Mouse (Mus musculus) intestine, postnatal 0 days (tissue): Measurements from ENCODE around the gene Gstm3. TPM values are rescaled to one million over a fixed set of nuclear protein-coding genes. Genes with fewer than 3 reads are reported as not detected.
A peak's percentile ranks its signal among the peaks of the same experiment; 100 is the strongest.

Experiments
- ATAC-seq: fragments of 200-750 bp; cut with Nextera tagmentation; 2 replicates; pipeline ENCODE4 v1.8.0; 2017; ENCODE audit warnings: mild to moderate bottlenecking, moderate TSS enrichment, moderate library complexity
- H3K27ac ChIP-seq: fragments of 300-500 bp; sonication (generic); 2 replicates; pipeline ENCODE4 v1.5.1; 2014; ENCODE audit warnings: mild to moderate bottlenecking, low read depth, low read length, moderate library complexity
- H3K27me3 ChIP-seq: fragments of 300-500 bp; sonication (generic); replicated peaks from 2 replicates; pipeline ENCODE4 v1.6.1; 2014; ENCODE audit warnings: low read length, mixed read lengths; ENCODE audit not compliant: control insufficient read depth, insufficient read depth
- H3K36me3 ChIP-seq: fragments of 300-500 bp; sonication (generic); 2 replicates; pipeline ENCODE4 v1.6.1; 2014; ENCODE audit warnings: mild to moderate bottlenecking, moderate library complexity; ENCODE audit not compliant: control insufficient read depth, insufficient read depth
- H3K4me1 ChIP-seq: fragments of 300-500 bp; sonication (generic); replicated peaks from 2 replicates; pipeline ENCODE4 v1.6.1; 2014; ENCODE audit warnings: antibody characterized with exemption, low read length, mixed read lengths; ENCODE audit not compliant: control insufficient read depth, insufficient read depth
- H3K4me2 ChIP-seq: fragments of 300-500 bp; sonication (generic); replicated peaks from 2 replicates; pipeline ENCODE4 v1.6.1; 2014; ENCODE audit warnings: low read depth, mild to moderate bottlenecking, moderate library complexity
- H3K4me3 ChIP-seq: fragments of 300-500 bp; sonication (generic); 2 replicates; pipeline ENCODE4 v1.5.1; 2014; ENCODE audit warnings: low read depth, low read length
- H3K9ac ChIP-seq: fragments of 300-500 bp; sonication (generic); 2 replicates; pipeline ENCODE4 v1.6.1; 2014; ENCODE audit warnings: mild to moderate bottlenecking, low read depth, low read length
- H3K9me3 ChIP-seq: fragments of 300-500 bp; sonication (generic); 2 replicates; pipeline ENCODE4 v1.6.1; 2016; ENCODE audit warnings: mixed run types; ENCODE audit not compliant: control insufficient read depth
- CTCF ChIP-seq: sonication (generic); IDR thresholded peaks from 2 replicates; pipeline ENCODE4 v1.5.1; 2016; ENCODE audit warnings: low read depth, mild to moderate bottlenecking, control low read depth, antibody characterized with exemption, moderate library complexity
- WGBS: fragments of 180-500 bp; shearing (Covaris S2); extraction: QIAGEN DNeasy Blood & Tissue Kit; methylation state at CpG from one replicate; pipeline ENCODE4 v1.1.7; 2014; 5-methylcytosine and 5-hydroxymethylcytosine counted together
- polyA plus RNA-seq: library from polyadenylated mRNA; unstranded; fragments of >200 nt; fragmentation: Nextera tagmentation; extraction: Ambion mirVana; gene quantifications from 2 replicates; pipeline ENCODE4 v1.2.1, GENCODE M21; 2015

Gstm3 gene
- polyA plus RNA-seq, 1 experiment from 2014 or later = 60.7 TPM

DNA sequence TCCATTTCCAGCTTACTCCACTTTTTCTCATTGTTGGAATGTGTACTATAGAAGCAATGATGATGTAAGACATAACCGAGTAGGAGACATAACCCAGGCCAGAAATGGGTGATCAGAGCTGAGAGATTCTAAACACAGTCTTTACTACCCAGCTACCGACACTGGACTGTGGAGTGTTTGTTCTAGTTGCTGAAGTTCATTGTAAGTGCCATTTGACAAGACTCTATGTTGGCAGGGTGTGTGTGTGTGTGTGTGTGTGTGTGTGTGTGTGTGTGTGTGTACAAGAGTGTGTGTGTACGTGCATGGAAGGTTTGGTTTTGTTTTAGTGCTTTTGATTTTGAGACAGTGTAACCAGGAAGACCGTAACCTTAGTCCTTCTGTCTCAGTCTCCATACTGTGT is 39.4 kb downstream of the Gstm3 start:
- WGBS = 72% methylated on average over 4 of the region's 4 CpGs
- H3K4me1 ChIP-seq = no peaks in the 10 kb centered on the region
- no peaks in the 10 kb centered on the region for H3K27me3 ChIP-seq
- no peak for ATAC-seq
- H3K36me3 ChIP-seq = no peaks in the 10 kb centered on the region
- H3K4me3 ChIP-seq = no peak overlapping the region
- H3K9ac ChIP-seq = no peak overlapping the region
- H3K9me3 ChIP-seq = no peaks in the 10 kb centered on the region
- TF ChIP-seq CTCF = no peak
- H3K27ac ChIP-seq = no peak overlapping the region
- H3K4me2 ChIP-seq = no peak overlapping the region

DNA sequence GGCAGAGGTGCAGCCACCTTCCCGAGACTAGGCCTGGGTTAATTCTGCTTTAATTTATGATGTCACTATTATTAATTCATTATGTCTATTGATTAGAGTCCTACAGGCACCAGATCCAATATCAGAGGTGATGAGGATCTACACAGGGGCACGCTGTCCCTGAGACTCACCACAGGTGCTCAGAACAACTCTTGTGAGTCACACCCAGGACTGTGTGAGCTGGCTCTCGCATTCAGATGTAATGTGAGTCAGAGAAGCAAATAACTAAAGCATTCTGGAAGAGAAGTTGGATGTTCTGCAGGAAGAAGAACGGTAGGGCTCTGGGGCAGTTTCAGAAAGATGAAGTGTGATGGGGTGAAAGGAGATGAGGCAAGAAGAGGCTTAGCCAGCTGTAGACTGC is 39.8 kb downstream of the Gstm3 start:
- Histone ChIP-seq H3K4me3 (no peak overlapping the region), H3K4me2 (no peak overlapping the region), H3K9me3 (no peaks in the 10 kb centered on the region), H3K36me3 (no peaks in the 10 kb centered on the region), H3K27ac (no peak overlapping the region), H3K4me1 (no peaks in the 10 kb centered on the region), H3K9ac (no peak overlapping the region), H3K27me3 (no peaks in the 10 kb centered on the region)
- ATAC-seq = no peak
- WGBS = 76% methylated on average over 4 of the region's 4 CpGs
- TF ChIP-seq CTCF = no peak

DNA sequence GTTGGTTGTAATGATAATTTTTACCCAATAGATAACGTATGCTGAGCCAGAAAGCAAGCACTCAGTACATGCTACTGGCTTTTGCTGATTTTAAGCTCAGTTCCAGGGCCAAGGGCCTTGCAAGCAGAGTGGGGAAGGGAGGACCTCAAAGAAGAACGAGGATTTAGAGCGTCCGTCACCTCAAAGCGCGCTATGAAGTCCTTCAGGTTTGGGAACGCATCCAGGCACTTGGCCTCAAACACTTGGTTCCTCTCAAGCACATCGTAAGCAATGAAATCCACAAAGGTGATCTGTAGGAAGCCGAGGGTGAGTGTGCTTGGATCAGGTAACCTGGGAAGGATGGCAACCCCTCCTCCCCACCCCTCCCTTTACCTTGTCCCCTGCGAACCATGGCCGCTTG is 40.4 kb downstream of the Gstm3 start:
- Histone ChIP-seq H3K4me2 (no peak overlapping the region), H3K9me3 (no peaks in the 10 kb centered on the region), H3K27me3 (no peaks in the 10 kb centered on the region), H3K9ac (no peak overlapping the region), H3K4me1 (no peaks in the 10 kb centered on the region), H3K27ac (no peak overlapping the region), H3K36me3 (no peaks in the 10 kb centered on the region), H3K4me3 (no peak overlapping the region)
- WGBS = 76% methylated on average over 11 of the region's 11 CpGs
- ATAC-seq = no peak
- no peak for TF ChIP-seq CTCF

- no peak for TF ChIP-seq CTCF
- Histone ChIP-seq H3K27ac (no peak overlapping the region), H3K4me2 (no peak overlapping the region), H3K9me3 (no peaks in the 10 kb centered on the region), H3K36me3 (no peaks in the 10 kb centered on the region), H3K27me3 (no peaks in the 10 kb centered on the region), H3K4me1 (no peaks in the 10 kb centered on the region), H3K9ac (no peak overlapping the region), H3K4me3 (no peak overlapping the region)
- ATAC-seq = no peak
- WGBS = 93% methylated on average over 3 of the region's 3 CpGs
These were observed 41.2 kb downstream of the Gstm3 start for GRCm38 (mm10) chr3:107927841-107928240.

GRCm38 (mm10) chr3:107925335-107925734 is 43.7 kb downstream of the Gstm3 start:
- no peaks in the 10 kb centered on the region for H3K4me1 ChIP-seq
- no peak overlapping the region for H3K9ac ChIP-seq
- no peak overlapping the region for H3K27ac ChIP-seq
- no peaks in the 10 kb centered on the region for H3K36me3 ChIP-seq
- no peak for ATAC-seq
- H3K9me3 ChIP-seq = no peaks in the 10 kb centered on the region
- no peak overlapping the region for H3K4me3 ChIP-seq
- H3K4me2 ChIP-seq = no peak overlapping the region
- TF ChIP-seq CTCF = no peak
- no peaks in the 10 kb centered on the region for H3K27me3 ChIP-seq
- 89% methylated on average over 3 of the region's 3 CpGs for WGBS

DNA sequence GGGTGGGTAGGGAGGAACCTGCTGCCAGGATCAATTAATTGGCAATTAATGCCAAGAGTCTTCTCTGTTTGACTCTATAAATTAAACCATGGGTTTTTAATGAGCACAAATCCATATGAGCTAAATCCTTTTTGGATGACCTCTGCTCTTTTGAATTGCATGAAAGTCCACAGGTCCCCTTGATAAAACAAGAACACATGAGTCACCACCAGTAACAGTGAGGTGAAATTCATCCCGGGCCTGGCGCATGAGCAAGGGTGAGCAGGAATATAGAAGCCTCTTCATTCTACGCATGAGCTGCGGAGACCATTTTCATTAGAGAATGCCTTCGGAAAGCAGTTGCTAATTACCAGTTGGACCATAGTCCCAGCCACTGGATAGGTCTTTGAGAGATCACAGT is 48.7 kb downstream of the Gstm3 start:
- no peak for TF ChIP-seq CTCF
- Histone ChIP-seq H3K4me1 (no peaks in the 10 kb centered on the region), H3K9me3 (no peaks in the 10 kb centered on the region), H3K9ac (no peak overlapping the region), H3K36me3 (no peaks in the 10 kb centered on the region), H3K27me3 (no peaks in the 10 kb centered on the region), H3K27ac (peak overlapping the region; percentile 46), H3K4me2 (no peak overlapping the region), H3K4me3 (no peak overlapping the region)
- peak; percentile 63 for ATAC-seq
- 58% methylated on average over 5 of the region's 5 CpGs for WGBS

DNA sequence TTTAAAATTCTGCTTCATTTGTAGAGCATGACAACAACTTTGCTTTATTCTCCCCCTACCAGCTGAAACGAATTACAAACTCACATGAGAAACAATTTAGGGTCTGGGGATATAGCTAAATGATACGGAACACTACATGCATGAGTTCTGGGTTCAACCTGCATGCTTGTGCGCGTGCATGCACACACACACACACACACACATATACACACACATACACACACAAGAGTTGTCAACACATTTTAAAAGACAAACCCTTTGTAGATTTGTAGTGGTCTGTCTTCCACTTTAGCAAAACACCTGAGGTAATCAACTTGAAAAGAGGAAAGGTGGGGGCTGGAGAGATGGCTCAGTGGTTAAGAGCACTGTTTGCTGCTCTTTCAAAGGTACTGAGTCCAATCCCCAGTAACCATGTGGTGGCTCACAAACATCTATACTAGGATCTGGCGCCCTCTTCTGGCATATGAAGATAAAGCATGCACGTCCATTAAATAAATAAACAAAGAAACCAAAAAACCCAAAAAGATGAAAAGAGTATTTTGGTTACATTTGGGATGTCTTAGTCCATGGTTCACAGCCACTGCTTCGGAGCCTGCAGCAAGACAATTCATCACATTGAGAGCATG is 51.2 kb downstream of the Gstm3 start:
- Histone ChIP-seq H3K4me2 (no peak overlapping the region), H3K36me3 (no peaks in the 10 kb centered on the region), H3K4me3 (no peak overlapping the region), H3K9me3 (no peaks in the 10 kb centered on the region), H3K4me1 (no peaks in the 10 kb centered on the region), H3K27me3 (no peaks in the 10 kb centered on the region), H3K27ac (no peak overlapping the region), H3K9ac (no peak overlapping the region)
- ATAC-seq = peak; percentile 39; the same call in 1 of the 2 replicates
- 59% methylated on average over 7 of the region's 7 CpGs for WGBS
- peak; percentile 90 for TF ChIP-seq CTCF
